Mouse (Mus musculus) left cerebral cortex, postnatal 14 days (tissue): ENCODE measurements around the gene Cxcl5. TPM values are rescaled to one million over a fixed set of nuclear protein-coding genes. Genes with fewer than 3 reads are reported as not detected.
A peak's percentile ranks its signal among the peaks of the same experiment; 100 is the strongest.
"Not testable (repeated sequence)": the region's sequence is repeated elsewhere in the genome, so short reads cannot be mapped to it uniquely, and the experiment has no call there.

Experiments
- DNase-seq, 2 experiments: peaks; one replicate each; pipeline ENCODE4 v3.0.0; 2021 to 2022; ENCODE audit warnings: low spot score in 2 of 2, mixed read lengths in 1 of 2
- intact Hi-C: fragments of 180-260 bp; cut with DNase I; formaldehyde crosslinking; loops from one replicate; pipeline ENCODE4 v1.15.1; 2025
- microRNA-seq, 2 experiments: library from miRNA; unstranded; fragments of <30 nt; microRNA quantifications; one replicate each; pipeline ENCODE4 v1.2.0; 2022
- total RNA-seq, 2 experiments: library from RNA; stranded (reverse); gene quantifications; 2 replicates each; pipeline ENCODE4 v1.2.3; 2021

The Cxcl5 gene
- total RNA-seq, 2 experiments from 2014 or later, result 0.22 to 0.27 TPM

GRCm38 (mm10) chr5:90778856-90779255, 19.7 kb downstream of the Cxcl5 start:
- intact Hi-C loops, result no loop called here
- DNase-seq, result no peak

- no peak for DNase-seq
- intact Hi-C loops, result loop anchor here (10.0 kb wide), 1 partner anchor 119 kb away; no protein-coding TSS in a partner anchor
Measured at GRCm38 (mm10) chr5:90783697-90784096, 24.5 kb downstream of the Cxcl5 start.

DNA sequence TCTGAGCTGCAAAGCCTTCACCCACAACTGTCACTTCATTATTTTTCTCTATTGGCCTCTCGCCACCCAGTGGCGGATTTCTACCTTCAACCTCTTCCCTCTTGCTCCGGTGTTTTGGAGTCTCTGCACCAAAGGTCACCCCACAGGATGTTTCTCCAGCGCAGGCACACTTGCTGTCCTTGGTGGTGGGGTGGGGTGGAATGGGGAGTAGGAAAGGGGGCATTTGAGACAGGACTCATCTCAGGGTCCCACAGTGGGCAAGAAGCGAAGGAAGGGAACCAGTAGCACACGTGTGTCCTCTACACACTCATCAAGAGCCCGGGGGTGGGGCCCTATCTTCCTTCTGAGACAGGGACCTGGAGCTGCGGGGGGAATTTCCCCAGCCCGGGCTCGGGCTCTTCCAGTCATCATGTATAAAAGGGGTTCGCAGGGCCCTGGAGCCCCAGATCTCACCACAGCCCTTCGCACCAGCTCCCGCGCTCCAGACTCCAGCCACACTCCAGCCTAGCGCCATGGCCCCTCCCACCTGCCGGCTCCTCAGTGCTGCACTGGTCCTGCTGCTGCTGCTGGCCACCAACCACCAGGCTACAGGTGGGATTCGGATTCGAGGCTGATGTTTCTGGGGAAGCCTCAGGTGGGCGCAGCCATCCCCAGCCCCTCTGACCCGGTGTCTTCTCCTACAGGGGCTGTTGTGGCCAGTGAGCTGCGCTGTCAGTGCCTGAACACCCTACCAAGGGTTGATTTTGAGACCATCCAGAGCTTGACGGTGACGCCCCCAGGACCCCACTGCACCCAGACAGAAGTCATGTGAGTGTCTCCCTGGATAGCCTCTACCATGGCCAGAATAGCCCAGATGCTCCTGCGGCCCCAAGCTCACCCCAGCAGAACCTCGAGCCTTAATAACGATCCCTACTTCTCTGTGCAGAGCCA, 26.8 kb downstream of the Cxcl5 start, which contains the start of gene Cxcl3:
Gene Cxcl3, plus strand, starts transcription at position 445 of the 930 bp plus-strand sequence.
- intact Hi-C loops, result loop anchor here (10.0 kb wide), 1 partner anchor 121 kb away; no protein-coding TSS in a partner anchor
- peak in 1 of 2 experiments; percentile 7 for DNase-seq

DNA sequence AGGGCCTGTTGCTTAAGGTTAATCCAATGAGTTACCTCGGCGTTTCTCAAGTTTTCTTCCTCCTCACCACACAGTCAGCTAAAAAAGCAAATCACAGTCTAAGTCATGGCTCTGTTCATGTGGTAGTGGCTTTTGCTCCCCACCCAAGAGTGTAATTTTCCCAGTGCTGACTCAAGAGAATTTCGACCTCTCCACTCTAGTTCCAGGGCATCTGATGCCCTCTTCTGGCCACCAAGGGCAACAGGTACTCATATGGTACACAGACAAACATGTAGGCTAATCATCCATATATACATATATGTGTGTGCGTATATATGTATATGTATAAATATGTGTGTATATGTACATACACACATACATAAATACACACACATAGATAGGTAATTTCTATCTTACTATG, 29.0 kb downstream of the Cxcl5 start:
- no peak for DNase-seq
- intact Hi-C loops, result loop anchor here (10.0 kb wide), 1 partner anchor 123 kb away; no protein-coding TSS in a partner anchor

DNA sequence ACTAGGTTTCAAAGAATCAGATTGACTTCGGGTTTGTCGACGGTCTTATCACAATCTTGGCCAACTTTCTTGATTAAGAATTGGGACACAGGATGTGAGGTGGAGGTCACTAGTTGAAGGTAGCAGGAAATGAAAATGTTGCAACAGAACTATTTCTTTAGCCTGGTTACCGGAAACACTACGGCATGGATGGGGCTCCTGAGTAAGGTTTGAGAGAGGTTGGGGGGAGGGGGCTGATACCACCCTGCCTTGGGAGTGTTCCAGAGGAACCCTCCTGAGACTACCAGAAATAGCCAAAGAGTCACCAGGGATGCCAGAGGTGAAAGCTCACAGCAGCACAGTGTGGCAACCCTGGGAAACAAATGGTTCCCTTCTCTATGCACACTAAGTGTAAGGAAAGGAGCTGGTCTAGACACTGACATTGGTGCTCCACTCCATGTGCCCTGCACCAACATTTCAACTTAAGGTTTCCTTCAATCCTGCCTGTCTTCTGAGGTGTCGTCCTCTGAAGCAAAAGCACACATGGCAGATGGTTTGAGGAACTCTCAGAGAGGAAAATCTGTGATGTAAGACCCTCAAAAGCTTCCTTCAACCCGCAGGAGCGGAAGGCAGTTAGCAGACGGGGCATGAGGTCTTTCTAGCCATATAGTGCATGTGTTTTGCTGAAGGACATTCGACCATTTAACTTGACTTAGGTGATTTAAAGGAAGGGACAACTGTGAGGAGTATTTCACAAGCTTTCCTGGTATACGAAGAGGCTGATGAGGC, 30.3 kb downstream of the Cxcl5 start:
- no peak for DNase-seq
- intact Hi-C loops, result loop anchor here (10.0 kb wide), 1 partner anchor 125 kb away; no protein-coding TSS in a partner anchor

- intact Hi-C loops, result no loop called here
- no peak for DNase-seq
Measured at GRCm38 (mm10) chr5:90790074-90790502, 30.9 kb downstream of the Cxcl5 start.

DNA sequence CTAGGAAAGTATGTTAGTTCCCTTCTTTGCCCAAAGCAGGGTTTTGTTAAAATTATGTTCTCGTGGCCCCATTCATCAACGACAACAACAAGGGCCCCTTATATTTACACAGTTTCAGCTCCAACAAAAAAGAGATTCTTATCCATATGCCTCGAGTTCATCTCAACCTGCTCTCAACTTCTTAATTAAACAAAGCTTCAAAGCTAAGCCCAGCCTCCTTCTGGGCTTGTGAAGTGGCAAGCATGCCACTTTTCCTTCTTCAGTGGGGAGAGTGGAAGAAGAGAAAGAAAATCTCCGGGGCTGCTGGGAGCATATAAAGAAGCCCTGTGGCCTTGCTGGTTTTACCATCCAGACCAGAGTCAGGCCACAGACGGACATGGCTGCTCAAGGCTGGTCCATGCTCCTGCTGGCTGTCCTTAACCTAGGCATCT, 35.0 kb downstream of the Cxcl5 start, which contains the start of gene Cxcl15:
Gene Cxcl15, plus strand, starts transcription at position 340 of the 431 bp plus-strand sequence.
- intact Hi-C loops, result no loop called here
- no peak for DNase-seq

GRCm38 (mm10) chr5:90795392-90795791, 36.2 kb downstream of the Cxcl5 start:
- intact Hi-C loops, DNase-seq: not testable (repeated sequence)

DNA sequence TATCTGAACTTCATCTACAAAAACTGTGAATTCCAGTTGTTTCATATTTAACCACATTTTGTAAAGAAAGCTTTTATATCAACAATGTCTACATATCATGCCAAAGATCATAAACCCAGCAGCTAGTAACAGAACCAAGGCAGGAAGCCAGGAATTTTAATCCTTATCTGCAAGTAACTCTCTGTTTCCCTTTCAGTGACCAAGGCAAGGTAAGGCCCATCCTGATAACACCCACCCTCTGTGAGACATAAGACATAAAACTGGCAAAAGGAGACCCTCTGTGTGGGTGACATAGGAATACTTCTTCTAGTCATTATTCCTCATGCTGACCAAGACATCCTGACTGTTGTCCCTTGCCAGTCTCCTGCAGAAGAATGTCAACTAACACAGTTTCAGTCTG, 45.4 kb downstream of the Cxcl5 start:
- intact Hi-C loops, result no loop called here
- DNase-seq, result no peak

- intact Hi-C loops, result no loop called here
- no peak for DNase-seq
Measured at GRCm38 (mm10) chr5:90806050-90806449, 46.9 kb downstream of the Cxcl5 start.

DNA sequence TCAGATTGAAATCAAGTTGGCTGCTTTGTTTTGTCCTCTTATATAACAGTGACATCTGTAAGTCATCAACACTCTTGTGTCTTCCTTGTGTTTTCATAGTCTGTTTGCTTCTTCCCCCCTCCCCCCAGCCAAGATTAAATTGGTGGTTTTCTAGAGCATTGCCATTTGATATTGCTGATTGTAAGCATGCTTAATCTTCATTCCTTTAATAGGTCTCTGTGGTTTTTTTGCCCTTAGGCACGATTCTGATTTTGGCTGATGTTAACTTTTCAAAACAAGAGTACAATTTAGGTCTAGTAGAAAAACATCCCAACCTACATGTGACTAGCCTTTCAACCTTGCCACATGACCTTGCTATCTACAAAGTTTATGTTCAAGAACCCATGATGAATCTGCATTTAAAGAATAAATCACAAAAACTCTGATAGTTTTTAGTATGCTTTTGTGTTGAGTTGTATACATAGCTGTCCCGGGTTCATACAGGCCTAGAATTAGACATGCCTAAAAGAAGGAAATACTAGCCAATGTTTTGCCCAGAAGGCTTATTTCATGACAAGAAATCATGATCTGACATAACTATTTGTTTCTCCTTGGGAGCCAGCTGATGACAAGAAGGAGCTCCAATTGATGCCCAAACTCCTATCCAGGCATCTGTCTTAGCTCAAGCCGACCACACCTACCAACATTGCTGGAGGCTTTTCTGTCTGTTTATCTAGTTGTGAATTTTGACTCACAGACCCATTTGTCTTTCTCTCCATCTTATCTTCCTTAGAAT, 48.2 kb downstream of the Cxcl5 start:
- no peak for DNase-seq
- intact Hi-C loops, result no loop called here

Small RNA genes lying within 50 kb of the gene (microRNA-seq; reads per million reads assigned to microRNA genes)
- gene Gm24322, result 0 reads per million in 2 experiments

Other genes starting within 250 kb of the Cxcl5 start
- gene Afm, start 240.4 kb upstream of the Cxcl5 start, total RNA-seq, result not detected
- under 1 TPM; 0.29 to 0.42 TPM for gene 5830473C10Rik, start 198.3 kb upstream of the Cxcl5 start, total RNA-seq
- gene Rassf6, start 118.7 kb upstream of the Cxcl5 start, total RNA-seq, result 1 to 10 TPM; 1.0 to 1.7 TPM
- under 1 TPM in 1 of 2 experiments, not detected in 1; 0.66 TPM for gene Ppbp, start 9.2 kb downstream of the Cxcl5 start, total RNA-seq
- 1 to 10 TPM; 4.7 to 5.2 TPM for gene Pf4, start 13.1 kb downstream of the Cxcl5 start, total RNA-seq
- gene Cxcl3, start 26.7 kb downstream of the Cxcl5 start, total RNA-seq, result not detected
- gene Cxcl15, start 35.2 kb downstream of the Cxcl5 start, total RNA-seq, result not detected
- gene Cxcl1, start 131.9 kb downstream of the Cxcl5 start, total RNA-seq, result under 1 TPM in 1 of 2 experiments, not detected in 1; 0.49 TPM
- gene Cxcl2, start 144.5 kb downstream of the Cxcl5 start, total RNA-seq, result not detected
- gene Mthfd2l, start 171.8 kb downstream of the Cxcl5 start, total RNA-seq, result 10 to 100 TPM; 10.7 to 15.7 TPM